Mouse (Mus musculus): ENCODE results near the gene Tedc1. TPM values are rescaled to one million over a fixed set of nuclear protein-coding genes. Genes with fewer than 3 reads are reported as not detected.

Gene Tedc1
- polyA plus RNA-seq, 1 experiment from 2014 or later = 23.6 TPM

GRCm38 (mm10) chr12:113150591-113150990 is 5.6 kb upstream of the Tedc1 start:
- 89% methylated on average over 4 of the region's 4 CpGs for WGBS
- H3K27ac ChIP-seq (replicated peaks) = no peak overlapping the region
- H3K4me1 ChIP-seq (replicated peaks) = peaks cover 38% of the 10 kb centered on the region
- no peaks in the 10 kb centered on the region; the same call in 1 of the 2 replicates for H3K36me3 ChIP-seq
- peaks cover 21% of the 10 kb centered on the region for H3K27me3 ChIP-seq
- no peak overlapping the region for H3K4me2 ChIP-seq
- no peaks in the 10 kb centered on the region for H3K9me3 ChIP-seq
- H3K9ac ChIP-seq = no peak overlapping the region
- no peak overlapping the region for H3K4me3 ChIP-seq
- ATAC-seq (ENCODE audit: low FRiP score, low read depth) = no peak

GRCm38 (mm10) chr12:113151046-113151445 is 5.2 kb upstream of the Tedc1 start:
- no peaks in the 10 kb centered on the region for H3K9me3 ChIP-seq
- no peak overlapping the region for H3K4me3 ChIP-seq
- H3K9ac ChIP-seq = no peak overlapping the region
- no peak for ATAC-seq (ENCODE audit: low FRiP score, low read depth)
- peaks cover 38% of the 10 kb centered on the region for H3K4me1 ChIP-seq (replicated peaks)
- WGBS = 79% methylated on average over 8 of the region's 8 CpGs
- H3K27ac ChIP-seq (replicated peaks) = no peak overlapping the region
- H3K4me2 ChIP-seq = no peak overlapping the region
- no peaks in the 10 kb centered on the region for H3K36me3 ChIP-seq
- peaks cover 21% of the 10 kb centered on the region for H3K27me3 ChIP-seq

GRCm38 (mm10) chr12:113151661-113152271 is 4.5 kb upstream of the Tedc1 start:
- Histone ChIP-seq H3K4me3 (peak overlapping the region; percentile 33), H3K9ac (0 out of 2 replicates have a peak overlapping the region, but pooled peaks have one; percentile 2), H3K9me3 (no peaks in the 10 kb centered on the region), H3K36me3 (no peaks in the 10 kb centered on the region), H3K4me1 (replicated peaks) (peaks cover 36% of the 10 kb centered on the region), H3K4me2 (peak overlapping the region; percentile 61), H3K27ac (replicated peaks) (no peak overlapping the region), H3K27me3 (peaks cover 21% of the 10 kb centered on the region)
- ATAC-seq (ENCODE audit: low FRiP score, low read depth) = no peak
- 2% methylated on average over 35 of the region's 36 CpGs for WGBS

- Histone ChIP-seq H3K4me1 (replicated peaks) (peaks cover 40% of the 10 kb centered on the region), H3K27me3 (peaks cover 21% of the 10 kb centered on the region), H3K4me3 (peak overlapping the region; percentile 33), H3K36me3 (no peaks in the 10 kb centered on the region), H3K4me2 (peak overlapping the region; percentile 61), H3K9me3 (no peaks in the 10 kb centered on the region), H3K27ac (replicated peaks) (no peak overlapping the region), H3K9ac (no peak overlapping the region)
- no peak for ATAC-seq (ENCODE audit: low FRiP score, low read depth)
- WGBS = 31% methylated on average over 19 of the region's 19 CpGs
Measured at GRCm38 (mm10) chr12:113152272-113152661, 4.0 kb upstream of the Tedc1 start.

- Histone ChIP-seq H3K4me3 (no peak overlapping the region), H3K4me1 (replicated peaks) (peaks cover 35% of the 10 kb centered on the region), H3K4me2 (no peak overlapping the region), H3K36me3 (no peaks in the 10 kb centered on the region), H3K27ac (replicated peaks) (no peak overlapping the region), H3K9ac (no peak overlapping the region), H3K27me3 (peaks cover 21% of the 10 kb centered on the region), H3K9me3 (no peaks in the 10 kb centered on the region)
- ATAC-seq (ENCODE audit: low FRiP score, low read depth) = no peak
- WGBS = 86% methylated on average over 6 of the region's 6 CpGs
Measured at GRCm38 (mm10) chr12:113152991-113153525, 3.2 kb upstream of the Tedc1 start.

- Histone ChIP-seq H3K4me3 (no peak overlapping the region), H3K27me3 (peaks cover 21% of the 10 kb centered on the region), H3K27ac (replicated peaks) (no peak overlapping the region), H3K36me3 (no peaks in the 10 kb centered on the region), H3K9me3 (no peaks in the 10 kb centered on the region), H3K4me2 (no peak overlapping the region), H3K9ac (no peak overlapping the region), H3K4me1 (replicated peaks) (peaks cover 29% of the 10 kb centered on the region)
- WGBS = 96% methylated on average over 7 of the region's 7 CpGs
- ATAC-seq (ENCODE audit: low FRiP score, low read depth) = no peak
Measured at GRCm38 (mm10) chr12:113153971-113154370, 2.2 kb upstream of the Tedc1 start.

GRCm38 (mm10) chr12:113154747-113155075 is 1.5 kb upstream of the Tedc1 start:
- H3K27ac ChIP-seq (replicated peaks) = no peak overlapping the region
- no peak for ATAC-seq (ENCODE audit: low FRiP score, low read depth)
- peaks cover 29% of the 10 kb centered on the region for H3K4me1 ChIP-seq (replicated peaks)
- H3K9me3 ChIP-seq = no peaks in the 10 kb centered on the region
- H3K9ac ChIP-seq = no peak overlapping the region
- 85% methylated on average over 6 of the region's 6 CpGs for WGBS
- H3K4me2 ChIP-seq = peak overlapping the region; percentile 68
- no peaks in the 10 kb centered on the region for H3K36me3 ChIP-seq
- H3K4me3 ChIP-seq = peak overlapping the region; percentile 82; the same call in 1 of the 2 replicates
- H3K27me3 ChIP-seq = peaks cover 21% of the 10 kb centered on the region

GRCm38 (mm10) chr12:113155076-113155771 is 997 bp upstream of the Tedc1 start:
- Histone ChIP-seq H3K9ac (peak overlapping the region; percentile 46), H3K4me3 (peak overlapping the region; percentile 82), H3K4me1 (replicated peaks) (peaks cover 29% of the 10 kb centered on the region), H3K4me2 (peak overlapping the region; percentile 68), H3K27me3 (peaks cover 21% of the 10 kb centered on the region), H3K36me3 (no peaks in the 10 kb centered on the region), H3K9me3 (no peaks in the 10 kb centered on the region), H3K27ac (replicated peaks) (peak overlapping the region; percentile 79)
- ATAC-seq (ENCODE audit: low FRiP score, low read depth) = 0 out of 2 replicates have a peak, but pooled peaks have one; percentile 0
- 3% methylated on average over 32 of the region's 32 CpGs for WGBS

GRCm38 (mm10) chr12:113156540-113156929 is 314 bp downstream of the Tedc1 start:
- Histone ChIP-seq H3K4me2 (peak overlapping the region; percentile 97), H3K36me3 (no peaks in the 10 kb centered on the region), H3K27me3 (peaks cover 8% of the 10 kb centered on the region), H3K9ac (peak overlapping the region; percentile 44), H3K4me1 (replicated peaks) (peaks cover 27% of the 10 kb centered on the region), H3K9me3 (no peaks in the 10 kb centered on the region), H3K27ac (replicated peaks) (no peak overlapping the region; the same call in 1 of the 2 replicates), H3K4me3 (peak overlapping the region; percentile 82)
- no peak for ATAC-seq (ENCODE audit: low FRiP score, low read depth)
- WGBS = under 1% methylated on average over 23 of the region's 23 CpGs

- peak overlapping the region; percentile 82 for H3K4me3 ChIP-seq
- H3K9me3 ChIP-seq = no peaks in the 10 kb centered on the region
- H3K9ac ChIP-seq = peak overlapping the region; percentile 44; the same call in 1 of the 2 replicates
- WGBS = 35% methylated on average over 8 of the region's 8 CpGs
- H3K27ac ChIP-seq (replicated peaks) = no peak overlapping the region
- peaks cover 6% of the 10 kb centered on the region; the same call in 1 of the 2 replicates for H3K27me3 ChIP-seq
- H3K4me2 ChIP-seq = peak overlapping the region; percentile 97
- ATAC-seq (ENCODE audit: low FRiP score, low read depth) = no peak
- H3K36me3 ChIP-seq = no peaks in the 10 kb centered on the region
- peaks cover 23% of the 10 kb centered on the region for H3K4me1 ChIP-seq (replicated peaks)
Measured at GRCm38 (mm10) chr12:113157002-113157401, 781 bp downstream of the Tedc1 start.

GRCm38 (mm10) chr12:113157521-113157920 is 1.3 kb downstream of the Tedc1 start:
- H3K27ac ChIP-seq (replicated peaks) = no peak overlapping the region
- no peak overlapping the region for H3K4me2 ChIP-seq
- no peaks in the 10 kb centered on the region for H3K9me3 ChIP-seq

GRCm38 (mm10) chr12:113157971-113158370 is 1.8 kb downstream of the Tedc1 start:
- no peak overlapping the region for H3K4me3 ChIP-seq
- 88% methylated on average over 8 of the region's 8 CpGs for WGBS
- no peak overlapping the region for H3K9ac ChIP-seq
- H3K9me3 ChIP-seq = no peaks in the 10 kb centered on the region
- H3K27me3 ChIP-seq = peaks cover 2% of the 10 kb centered on the region; the same call in 1 of the 2 replicates
- peaks cover 23% of the 10 kb centered on the region for H3K4me1 ChIP-seq (replicated peaks)
- H3K27ac ChIP-seq (replicated peaks) = no peak overlapping the region
- no peak overlapping the region for H3K4me2 ChIP-seq
- no peak for ATAC-seq (ENCODE audit: low FRiP score, low read depth)
- H3K36me3 ChIP-seq = no peaks in the 10 kb centered on the region

More at GRCm38 (mm10) chr12:113157521-113157920, 1.3 kb downstream of the Tedc1 start:
- no peak overlapping the region for H3K4me3 ChIP-seq
- H3K36me3 ChIP-seq = no peaks in the 10 kb centered on the region
- 93% methylated on average over 8 of the region's 8 CpGs for WGBS
- H3K4me1 ChIP-seq (replicated peaks) = peaks cover 21% of the 10 kb centered on the region
- no peak overlapping the region for H3K9ac ChIP-seq
- no peak for ATAC-seq (ENCODE audit: low FRiP score, low read depth)
- H3K27me3 ChIP-seq = peaks cover 6% of the 10 kb centered on the region; the same call in 1 of the 2 replicates

All from hindbrain, embryonic 15.5 days (tissue).